ENCODE assay signal across 7 mouse cellular contexts in genomic region chr1:118320696-118321095, GRCm38 (mm10). TPM values are rescaled to one million over a fixed set of nuclear protein-coding genes. Genes with fewer than 3 reads are reported as not detected.
DNase-seq lines count a peak whose midpoint lies in the region; ATAC-seq lines count a peak whose summit lies in the region.

No protein-coding gene starts in this region.

- WGBS in limb, embryonic 11.5 days = 63% methylated on average over 2 of the region's 2 CpGs
- WGBS in heart, embryonic 12.5 days = 65% methylated on average over 2 of the region's 2 CpGs

- DNase-seq in lung, adult 18-20 months = peak; percentile 15 to 28
- no peak for DNase-seq in lung, postnatal 25 days (ENCODE audit: low spot score)
- peak; percentile 74 for DNase-seq in MEL-GATA-1-ER (ENCODE audit: extremely low read depth, low read depth)
- peak; percentile 68 for DNase-seq in c-Kit-positive CD71-positive TER-119-positive erythroid progenitor cells, embryonic 14.5 days (ENCODE audit: low spot score)
- peak; percentile 36 for DNase-seq in limb, embryonic 11.5 days (ENCODE audit: low spot score)
- DNase-seq in thymus, postnatal 0 days (ENCODE audit: low spot score) = peak; percentile 27

- ATAC-seq in limb, embryonic 11.5 days (ENCODE audit: insufficient number of reproducible peaks, low FRiP score, low TSS enrichment, low read depth) = no peak
- no peak for ATAC-seq in heart, embryonic 12.5 days (ENCODE audit: insufficient number of reproducible peaks, low FRiP score)

- no peak overlapping the region for H3K27ac ChIP-seq in limb, embryonic 11.5 days (replicated peaks; ENCODE audit: low read depth, low read length)
- H3K27ac ChIP-seq in heart, embryonic 12.5 days (ENCODE audit: poor library complexity, severe bottlenecking) = no peak overlapping the region

- no peak overlapping the region for H3K4me2 ChIP-seq in limb, embryonic 11.5 days (ENCODE audit: low read depth, severe bottlenecking)
- H3K4me2 ChIP-seq in heart, embryonic 12.5 days = no peak overlapping the region

- H3K36me3 ChIP-seq in limb, embryonic 11.5 days (ENCODE audit: control insufficient read depth, insufficient read depth, low read length) = peaks cover 12% of the 10 kb centered on the region
- H3K36me3 ChIP-seq in heart, embryonic 12.5 days = peaks cover 22% of the 10 kb centered on the region

- H3K4me1 ChIP-seq in limb, embryonic 11.5 days (ENCODE audit: control insufficient read depth, insufficient read depth, low read length) = peaks cover 5% of the 10 kb centered on the region
- H3K4me1 ChIP-seq in heart, embryonic 12.5 days (replicated peaks) = peaks cover 6% of the 10 kb centered on the region

- no peaks in the 10 kb centered on the region for H3K9me3 ChIP-seq in limb, embryonic 11.5 days (ENCODE audit: control insufficient read depth, low read length)
- no peaks in the 10 kb centered on the region for H3K9me3 ChIP-seq in heart, embryonic 12.5 days (replicated peaks)

- no peak overlapping the region for H3K4me3 ChIP-seq in limb, embryonic 11.5 days (ENCODE audit: low read depth, low read length)
- no peak overlapping the region for H3K4me3 ChIP-seq in heart, embryonic 12.5 days

- no peak overlapping the region for H3K9ac ChIP-seq in limb, embryonic 11.5 days (ENCODE audit: low read length)
- no peak overlapping the region for H3K9ac ChIP-seq in heart, embryonic 12.5 days

- no peaks in the 10 kb centered on the region for H3K27me3 ChIP-seq in limb, embryonic 11.5 days (ENCODE audit: control insufficient read depth, insufficient read depth, low read length)
- 0 out of 2 replicates have a peak, but pooled peaks cover 8% of the 10 kb centered on the region for H3K27me3 ChIP-seq in heart, embryonic 12.5 days (replicated peaks)

RNA-seq across cellular contexts. Expression of gene Nifk, which starts 0.9 kb away (rescaled TPM):
- polyA plus RNA-seq in limb, embryonic 11.5 days (2014; fragmentation: Nextera tagmentation; extraction: Ambion mirVana) = 101 and 118 TPM in 2 replicates
- 105 and 106 TPM in 2 replicates for polyA plus RNA-seq in thymus, postnatal 0 days (2015; fragmentation: Nextera tagmentation; extraction: Ambion mirVana)
- polyA plus RNA-seq in heart, embryonic 12.5 days (2016; fragmentation: Nextera tagmentation; extraction: Ambion mirVana) = 53.0 and 55.1 TPM in 2 replicates

RNA-seq across cellular contexts. Expression of gene Tsn, which starts 9.2 kb away (rescaled TPM):
- polyA plus RNA-seq in limb, embryonic 11.5 days (2014; fragmentation: Nextera tagmentation; extraction: Ambion mirVana) = 380 and 400 TPM in 2 replicates
- 308 and 313 TPM in 2 replicates for polyA plus RNA-seq in thymus, postnatal 0 days (2015; fragmentation: Nextera tagmentation; extraction: Ambion mirVana)
- polyA plus RNA-seq in heart, embryonic 12.5 days (2016; fragmentation: Nextera tagmentation; extraction: Ambion mirVana) = 212 and 218 TPM in 2 replicates
